Mouse (Mus musculus) liver, adult 2 months (tissue): Measurements from ENCODE around the gene Npnt.

Experiments used
- CTCF ChIP-seq: fragments of 200-500 bp; IDR thresholded peaks from 2 replicates; pipeline ENCODE4 v1.5.1; 2011; ENCODE audit warnings: low read depth, low read length, control low read depth
- POLR2A ChIP-seq: fragments of 200-500 bp; IDR thresholded peaks from 2 replicates; pipeline ENCODE4 v1.6.1; 2011; ENCODE audit warnings: low read length, control low read depth; ENCODE audit not compliant: insufficient read depth; ENCODE audit errors: extremely low read depth

DNA sequence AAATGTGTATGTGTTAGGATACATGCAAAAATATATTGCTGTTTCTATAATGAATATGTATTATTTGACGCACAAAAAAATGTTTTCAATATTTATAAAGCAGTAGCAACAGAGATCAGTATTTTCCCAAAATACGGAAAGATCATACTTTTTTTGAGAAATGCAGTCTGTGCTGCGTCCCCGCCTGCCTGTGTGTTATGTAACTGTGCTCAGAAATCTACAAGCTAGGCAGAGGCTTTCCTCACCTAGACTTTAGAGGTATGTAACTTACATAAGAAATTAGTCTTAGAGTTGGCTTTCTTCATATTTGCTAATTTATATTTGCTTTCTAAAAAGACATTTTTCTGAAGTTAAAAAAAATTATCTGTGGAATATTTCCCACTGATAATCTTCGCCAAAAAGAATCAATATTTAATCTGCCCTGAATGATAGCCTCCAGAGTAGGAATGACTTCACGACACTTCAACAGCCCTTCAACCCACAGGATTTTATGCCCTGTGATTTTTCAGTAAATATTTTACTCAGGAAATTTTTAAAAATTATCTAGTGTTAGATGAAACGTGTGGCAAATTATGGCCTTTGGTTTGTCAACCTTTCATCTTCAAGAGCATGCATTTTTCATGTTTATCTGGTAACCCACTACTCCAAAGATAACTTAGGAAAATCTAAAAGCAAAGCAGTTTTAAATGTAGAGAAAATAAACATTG, 44.7 kb downstream of the Npnt start:
- TF ChIP-seq POLR2A (no peak), CTCF (no peak)
